In the genomic region with DNA sequence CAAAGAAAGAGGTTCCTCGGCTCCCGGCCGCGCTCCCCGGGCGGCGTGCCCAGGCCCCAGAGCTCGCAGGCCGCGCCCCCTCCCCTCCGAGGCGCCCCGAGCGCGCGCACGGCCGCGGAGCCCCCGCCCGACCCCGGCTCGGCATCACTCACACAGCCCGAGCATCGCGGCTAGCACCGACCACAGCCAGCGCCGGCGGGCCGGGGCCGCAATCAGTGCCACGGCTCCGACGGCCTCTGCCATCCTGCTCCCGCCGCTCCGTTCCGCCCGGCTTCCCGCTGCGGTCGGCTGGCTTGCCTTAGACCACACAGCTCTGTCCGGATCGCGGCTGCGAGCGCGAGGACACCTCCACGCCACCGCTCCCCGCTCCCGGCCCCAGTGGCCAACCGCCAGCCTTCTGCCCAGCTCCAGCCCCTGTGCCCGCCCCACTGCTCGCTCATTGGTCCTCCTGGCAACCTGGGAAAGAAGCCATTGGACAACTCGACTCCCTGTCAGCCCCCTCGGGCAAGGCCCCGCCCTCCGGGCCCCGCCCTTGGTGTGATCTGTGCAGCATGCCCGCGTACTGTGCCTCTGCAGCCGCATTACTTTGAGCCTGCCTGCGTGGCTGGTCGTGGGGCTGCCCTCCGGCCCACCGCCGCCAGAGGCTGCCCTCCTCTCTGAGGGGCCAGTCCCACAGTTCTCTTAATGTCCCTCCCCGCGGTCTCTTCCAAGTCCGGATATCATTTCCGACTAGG, we compare ENCODE assay signal across 8 mouse cellular contexts. TPM values are rescaled to one million over a fixed set of nuclear protein-coding genes. Genes with fewer than 3 reads are reported as not detected.
DNase-seq lines count a peak whose midpoint lies in the region; ATAC-seq and TF ChIP-seq lines count a peak whose summit lies in the region.

A gene (minus strand): TSS at position 388 of the 734 bp plus-strand sequence.

- no peaks in the 10 kb centered on the region for H3K9me3 ChIP-seq in hindbrain, embryonic 13.5 days

- no peak for TF ChIP-seq CTCF in Patski (IDR thresholded peaks at IDR 0.05)

- in situ Hi-C loops in Patski (cut with MboI; ENCODE audit: low pct_unique_long_range_greater_than_20kb), result no loop called here

- H3K4me1 ChIP-seq in hindbrain, embryonic 13.5 days (replicated peaks), result peaks cover 48% of the 10 kb centered on the region

- H3K36me3 ChIP-seq in hindbrain, embryonic 13.5 days, result no peaks in the 10 kb centered on the region

- CTCF ChIA-PET in Patski (lab: Charles Lee), result no interaction called here

- H3K9ac ChIP-seq in hindbrain, embryonic 13.5 days, result peak within 1 kb of the TSS; percentile 91

- POLR2A ChIA-PET in Patski (lab: Charles Lee), result no interaction called here

- WGBS in hindbrain, embryonic 13.5 days, result under 1% methylated on average over 54 of the region's 73 CpGs

- peak within 1 kb of the TSS; percentile 82 for H3K4me3 ChIP-seq in hindbrain, embryonic 13.5 days

- DNase-seq in Patski (ENCODE audit: low read depth, low spot score), result peak; percentile 67
- DNase-seq in cerebellum, postnatal 14 days, result peak; percentile 100
- peak; percentile 96 to 97 for DNase-seq in frontal cortex, postnatal 14 days (ENCODE audit: low spot score in 2 of 2)
- peak; percentile 92 for DNase-seq in layer of hippocampus, postnatal 25 days (ENCODE audit: extremely low spot score in 1 of 2, low spot score in 1 of 2)
- peak; percentile 99 for DNase-seq in lung, postnatal 25 days (ENCODE audit: low spot score)
- peak; percentile 98 for DNase-seq in retina, embryonic 14.5 days (ENCODE audit: low spot score)
- peak; percentile 96 for DNase-seq in thymus, postnatal 4 days

- peak; percentile 100 for ATAC-seq in Patski
- ATAC-seq in hindbrain, embryonic 13.5 days (ENCODE audit: low FRiP score), result peak; percentile 100

- peak within 1 kb of the TSS; percentile 96 for H3K27ac ChIP-seq in hindbrain, embryonic 13.5 days

- H3K27me3 ChIP-seq in Patski, result no peaks in the 10 kb centered on the region
- no peaks in the 10 kb centered on the region for H3K27me3 ChIP-seq in hindbrain, embryonic 13.5 days

- peak within 1 kb of the TSS; percentile 63 for H3K4me2 ChIP-seq in hindbrain, embryonic 13.5 days

RNA-seq across cellular contexts. Expression of the gene that starts here (rescaled TPM):
- 35.3 TPM for polyA plus RNA-seq in Patski (2021)
- polyA plus RNA-seq in hindbrain, embryonic 13.5 days (2015; fragmentation: Nextera tagmentation; extraction: Ambion mirVana), result 151 and 157 TPM in 2 replicates
- 10 to 100 TPM; 47.8 to 51.6 TPM for total RNA-seq in layer of hippocampus, postnatal 25 days (2021)

Comparison
In these comparisons a context has a peak if more than half of its experiments do, and no peak if none do; other contexts are left out.
1. Peak in every context shown above with its lines: DNase-seq, ATAC-seq, H3K4me3 ChIP-seq and H3K27ac ChIP-seq.